Mouse (Mus musculus) megakaryocyte, adult 5-6 weeks (primary cell): ENCODE measurements around the gene Hist1h2ba. TPM values are rescaled to one million over a fixed set of nuclear protein-coding genes. Genes with fewer than 3 reads are reported as not detected.
A peak's percentile ranks its signal among the peaks of the same experiment; 100 is the strongest.

ENCODE experiments used
- ATAC-seq: 2 replicates; pipeline ENCODE4 v1.8.0; 2016; ENCODE audit warnings: mild to moderate bottlenecking, inconsistent platforms; ENCODE audit not compliant: poor library complexity, severe bottlenecking
- total RNA-seq, 2 experiments: library from RNA; stranded (forward) in 1 of 2; stranded (reverse) in 1 of 2; fragments of 153-499, 151-499 nt in 1 of 2; fragments of 221-1000, 200-1000 nt in 1 of 2; gene quantifications; 2 replicates each; pipeline versions ENCODE4 v1.2.3 to v1.2.4; 2015 to 2017

Gene Hist1h2ba
- total RNA-seq, 2 experiments from 2014 or later, result not detected

DNA sequence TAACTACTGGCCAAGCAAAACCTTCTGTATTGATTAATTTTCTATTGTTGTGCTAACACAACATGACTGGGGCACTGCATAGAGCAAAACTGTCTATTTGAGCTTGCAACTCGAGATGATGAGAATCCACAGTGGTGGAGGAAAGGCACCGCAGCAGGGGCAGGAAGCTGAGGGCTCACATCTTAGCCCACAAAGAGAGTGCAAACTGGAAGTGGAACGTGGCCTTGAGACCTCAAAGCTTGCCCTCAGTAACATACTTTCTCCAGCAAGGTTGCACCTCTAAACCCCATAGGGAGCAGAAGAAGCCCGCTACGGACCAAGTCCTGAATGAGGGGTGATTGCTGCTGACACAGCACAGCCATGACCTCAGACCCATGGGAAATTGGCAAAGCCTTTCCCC is 23.8 kb downstream of the Hist1h2ba start:
- ATAC-seq, result no peak

DNA sequence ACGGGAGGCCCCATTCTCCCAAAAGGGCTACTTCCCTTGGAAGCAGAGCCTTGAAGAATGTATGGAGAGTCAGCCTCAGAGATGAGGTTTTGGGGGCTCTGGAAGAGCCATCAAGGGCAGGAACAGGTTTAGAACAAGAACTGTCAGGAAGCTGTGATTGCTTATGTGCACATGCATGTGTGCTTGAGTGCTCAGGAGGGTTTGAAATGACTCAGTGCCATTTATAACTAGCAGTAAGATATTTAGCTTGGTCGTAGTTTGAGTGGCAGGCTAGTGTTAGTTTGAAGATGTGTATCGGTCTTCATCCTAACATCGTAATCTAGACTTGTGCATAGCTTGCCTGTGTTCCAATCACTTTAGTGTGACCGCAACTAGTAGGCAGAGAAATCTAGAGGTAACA is 27.1 kb downstream of the Hist1h2ba start:
- no peak for ATAC-seq

DNA sequence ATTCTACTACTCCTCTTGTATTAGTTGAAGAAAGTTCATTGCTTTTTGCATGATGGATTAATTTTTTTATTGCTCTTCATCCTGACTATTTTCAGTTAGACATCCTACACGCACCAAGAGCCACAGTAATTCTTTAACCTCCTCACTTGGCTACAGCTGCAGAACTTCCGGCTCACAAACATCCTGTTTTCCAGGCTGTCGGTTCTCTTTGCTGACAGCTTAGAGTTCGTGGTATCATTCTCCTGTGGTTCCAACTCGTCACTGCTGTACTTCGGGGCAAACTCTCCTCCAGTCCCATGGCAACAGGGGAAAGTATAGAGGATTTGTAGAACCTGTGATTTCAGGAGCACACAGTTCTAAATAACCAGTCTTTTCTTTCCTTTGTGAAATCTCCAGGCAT is 35.7 kb downstream of the Hist1h2ba start:
- ATAC-seq, result no peak

DNA sequence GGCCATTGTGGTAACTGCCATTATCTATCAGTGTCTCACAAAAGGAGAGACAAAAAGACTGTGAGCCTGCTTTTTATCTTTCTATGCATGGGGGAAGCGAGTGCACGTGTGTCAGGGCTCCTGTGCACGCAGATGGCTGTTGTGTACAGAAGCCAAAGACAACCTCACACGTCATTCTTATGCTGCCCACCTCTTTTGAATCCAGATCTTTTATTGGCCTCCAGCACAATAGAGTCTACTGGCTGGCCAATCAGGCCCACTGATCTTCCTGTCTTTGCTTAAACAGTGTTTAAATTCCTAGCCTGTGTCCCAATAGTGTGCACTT is 40.7 kb downstream of the Hist1h2ba start:
- ATAC-seq, result no peak

GRCm38 (mm10) chr13:23892592-23893268 is 41.2 kb downstream of the Hist1h2ba start:
- no peak for ATAC-seq

DNA sequence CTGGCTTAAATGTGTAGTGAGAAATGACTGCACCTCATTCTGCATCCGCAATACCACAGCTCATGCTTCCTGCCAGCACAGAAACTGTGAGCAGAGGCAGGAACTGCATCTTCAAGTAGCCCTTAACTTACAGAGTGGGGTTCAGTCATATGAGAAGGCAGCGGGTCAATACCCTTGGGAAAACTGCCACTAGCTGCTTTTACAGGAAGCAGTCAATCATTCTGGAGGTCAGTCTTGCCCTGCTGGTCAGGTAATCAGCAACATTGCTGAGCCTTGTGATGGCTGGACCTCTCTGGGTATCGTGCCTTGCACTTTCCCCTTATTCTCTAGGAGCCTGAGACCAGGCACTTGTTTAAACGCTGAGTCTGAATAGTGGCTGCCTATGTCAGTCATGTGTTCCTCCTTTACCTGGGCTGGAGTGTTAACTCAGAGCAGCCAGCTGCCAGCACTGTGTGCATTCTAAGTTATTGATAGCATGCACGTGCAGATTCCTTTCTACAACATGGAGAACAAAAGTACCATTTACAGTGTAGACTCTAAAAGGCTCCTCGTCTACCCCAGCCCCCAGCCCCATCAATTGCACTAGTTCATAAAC is 44.8 kb downstream of the Hist1h2ba start:
- ATAC-seq, result no peak

DNA sequence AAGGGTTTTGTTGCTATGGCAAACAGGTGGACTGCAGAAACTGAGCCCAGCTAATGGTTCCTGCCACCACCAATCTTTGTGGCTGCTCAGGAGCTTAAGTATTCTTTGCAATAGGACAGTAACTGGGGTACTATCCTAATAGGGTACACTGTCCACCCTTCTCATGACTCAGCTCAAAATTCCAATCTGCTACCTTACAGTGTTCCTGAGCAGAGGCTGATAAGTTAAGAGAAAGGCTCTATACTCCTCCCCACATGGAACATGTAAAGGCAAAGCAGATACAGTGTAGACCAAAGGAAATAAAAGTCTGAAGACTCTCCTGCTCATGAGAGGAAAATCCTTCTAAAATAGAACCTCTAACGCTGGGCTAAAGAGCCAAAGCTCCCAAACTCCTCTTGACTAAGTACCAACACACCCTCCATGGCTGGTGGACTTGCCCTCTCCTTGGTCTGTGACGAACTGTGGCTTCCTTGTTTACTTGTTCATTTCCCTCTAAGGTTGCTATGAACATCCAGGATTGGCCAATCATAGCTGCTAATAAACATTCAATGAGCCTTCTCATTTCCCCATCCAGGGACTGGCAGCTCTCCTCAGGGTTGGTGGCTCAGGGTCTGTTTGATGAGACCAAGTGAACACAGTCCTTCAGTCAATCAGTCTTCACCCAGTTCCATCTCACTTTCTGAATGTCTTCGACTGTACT is 46.8 kb downstream of the Hist1h2ba start:
- ATAC-seq, result peak; percentile 57

GRCm38 (mm10) chr13:23885540-23885939 is 48.4 kb downstream of the Hist1h2ba start:
- ATAC-seq, result peak; percentile 93

Other genes with a start within 250 kb of the Hist1h2ba start
- 40.3 and 42.6 TPM in 2 replicates for gene Hist1h2bc, start 250.0 kb downstream of the Hist1h2ba start, total RNA-seq (2015)
- gene Hist1h2bc, start 250.0 kb downstream of the Hist1h2ba start, total RNA-seq (2017), result 253 and 263 TPM in 2 replicates
- gene Hist1h1t, start 238.3 kb downstream of the Hist1h2ba start, total RNA-seq (2015), result 0.94 TPM in 1 of 2 replicates, not detected in the other
- gene Hist1h1t, start 238.3 kb downstream of the Hist1h2ba start, total RNA-seq (2017), result 2.7 and 5.3 TPM in 2 replicates
- 60.8 and 62.1 TPM in 2 replicates for gene Hist1h4c, start 235.7 kb downstream of the Hist1h2ba start, total RNA-seq (2015)
- gene Hist1h4c, start 235.7 kb downstream of the Hist1h2ba start, total RNA-seq (2017), result 282 and 359 TPM in 2 replicates
- 12.3 and 17.1 TPM in 2 replicates for gene Hfe, start 223.3 kb downstream of the Hist1h2ba start, total RNA-seq (2015)
- 7.6 and 8.5 TPM in 2 replicates for gene Hfe, start 223.3 kb downstream of the Hist1h2ba start, total RNA-seq (2017)
- gene Hist1h1c, start 195.3 kb downstream of the Hist1h2ba start, total RNA-seq (2015), result 179 and 186 TPM in 2 replicates
- 1,288 and 1,327 TPM in 2 replicates for gene Hist1h1c, start 195.3 kb downstream of the Hist1h2ba start, total RNA-seq (2017)
- 115 and 119 TPM in 2 replicates for gene Hist1h3c, start 188.6 kb downstream of the Hist1h2ba start, total RNA-seq (2015)
- 508 and 593 TPM in 2 replicates for gene Hist1h3c, start 188.6 kb downstream of the Hist1h2ba start, total RNA-seq (2017)
- 264 and 296 TPM in 2 replicates for gene Hist1h2bb, start 187.4 kb downstream of the Hist1h2ba start, total RNA-seq (2015)
- 5,681 and 7,839 TPM in 2 replicates for gene Hist1h2bb, start 187.4 kb downstream of the Hist1h2ba start, total RNA-seq (2017)
- gene Hist1h2ab, start 183.0 kb downstream of the Hist1h2ba start, total RNA-seq (2015), result 64.3 and 114 TPM in 2 replicates
- 3,821 and 4,666 TPM in 2 replicates for gene Hist1h2ab, start 183.0 kb downstream of the Hist1h2ba start, total RNA-seq (2017)
- gene Hist1h3b, start 181.9 kb downstream of the Hist1h2ba start, total RNA-seq (2015), result 495 and 572 TPM in 2 replicates
- gene Hist1h3b, start 181.9 kb downstream of the Hist1h2ba start, total RNA-seq (2017), result 546 and 613 TPM in 2 replicates
- 64.8 and 95.3 TPM in 2 replicates for gene Hist1h4b, start 177.1 kb downstream of the Hist1h2ba start, total RNA-seq (2015)
- 562 and 732 TPM in 2 replicates for gene Hist1h4b, start 177.1 kb downstream of the Hist1h2ba start, total RNA-seq (2017)
- gene Hist1h4a, start 172.9 kb downstream of the Hist1h2ba start, total RNA-seq (2015), result 58.1 TPM in 2 replicates
- gene Hist1h4a, start 172.9 kb downstream of the Hist1h2ba start, total RNA-seq (2017), result 540 and 548 TPM in 2 replicates
- 53.9 and 67.3 TPM in 2 replicates for gene Hist1h3a, start 171.8 kb downstream of the Hist1h2ba start, total RNA-seq (2015)
- 527 and 571 TPM in 2 replicates for gene Hist1h3a, start 171.8 kb downstream of the Hist1h2ba start, total RNA-seq (2017)
- 117 and 119 TPM in 2 replicates for gene Hist1h1a, start 170.5 kb downstream of the Hist1h2ba start, total RNA-seq (2015)
- 1,654 and 1,862 TPM in 2 replicates for gene Hist1h1a, start 170.5 kb downstream of the Hist1h2ba start, total RNA-seq (2017)
- not detected in 2 replicates for gene Trim38, start 164.2 kb downstream of the Hist1h2ba start, total RNA-seq (2015)
- not detected in 2 replicates for gene Trim38, start 164.2 kb downstream of the Hist1h2ba start, total RNA-seq (2017)
- gene Slc17a2, start 127.2 kb downstream of the Hist1h2ba start, total RNA-seq (2015), result not detected in 2 replicates
- not detected in 2 replicates for gene Slc17a2, start 127.2 kb downstream of the Hist1h2ba start, total RNA-seq (2017)
- gene Slc17a3, start 94.7 kb downstream of the Hist1h2ba start, total RNA-seq (2015), result not detected in 2 replicates
- gene Slc17a3, start 94.7 kb downstream of the Hist1h2ba start, total RNA-seq (2017), result not detected in 2 replicates
- not detected in 2 replicates for gene Slc17a1, start 66.4 kb downstream of the Hist1h2ba start, total RNA-seq (2015)
- gene Slc17a1, start 66.4 kb downstream of the Hist1h2ba start, total RNA-seq (2017), result not detected in 2 replicates
- not detected in 2 replicates for gene Slc17a4, start 19.1 kb downstream of the Hist1h2ba start, total RNA-seq (2015)
- gene Slc17a4, start 19.1 kb downstream of the Hist1h2ba start, total RNA-seq (2017), result not detected in 2 replicates
- not detected in 2 replicates for gene Hist1h2aa, start 306 bp upstream of the Hist1h2ba start, total RNA-seq (2015)
- not detected in 2 replicates for gene Hist1h2aa, start 306 bp upstream of the Hist1h2ba start, total RNA-seq (2017)
- not detected in 2 replicates for gene Scgn, start 57.1 kb upstream of the Hist1h2ba start, total RNA-seq (2015)
- gene Scgn, start 57.1 kb upstream of the Hist1h2ba start, total RNA-seq (2017), result not detected in 2 replicates